Mouse (Mus musculus) activated CD4-positive, CD25-positive, alpha-beta regulatory T cell, adult 4 months (primary cell): ENCODE data around the gene Med16. TPM values are rescaled to one million over a fixed set of nuclear protein-coding genes. Genes with fewer than 3 reads are reported as not detected.
"Not testable (repeated sequence)": the region's sequence is repeated elsewhere in the genome, so short reads cannot be mapped to it uniquely, and the experiment has no call there.

Experiments used
- ATAC-seq: one replicate; pipeline ENCODE4 v1.8.0; 2017
- polyA plus RNA-seq, 2 experiments: library from polyadenylated mRNA; unstranded; fragments of 100-300 nt; shearing (Covaris generic); gene quantifications; one replicate each; pipeline ENCODE4 v1.2.1; 2017

Med16 gene
- polyA plus RNA-seq, 2 experiments from 2014 or later: 6.7 to 10.5 TPM

DNA sequence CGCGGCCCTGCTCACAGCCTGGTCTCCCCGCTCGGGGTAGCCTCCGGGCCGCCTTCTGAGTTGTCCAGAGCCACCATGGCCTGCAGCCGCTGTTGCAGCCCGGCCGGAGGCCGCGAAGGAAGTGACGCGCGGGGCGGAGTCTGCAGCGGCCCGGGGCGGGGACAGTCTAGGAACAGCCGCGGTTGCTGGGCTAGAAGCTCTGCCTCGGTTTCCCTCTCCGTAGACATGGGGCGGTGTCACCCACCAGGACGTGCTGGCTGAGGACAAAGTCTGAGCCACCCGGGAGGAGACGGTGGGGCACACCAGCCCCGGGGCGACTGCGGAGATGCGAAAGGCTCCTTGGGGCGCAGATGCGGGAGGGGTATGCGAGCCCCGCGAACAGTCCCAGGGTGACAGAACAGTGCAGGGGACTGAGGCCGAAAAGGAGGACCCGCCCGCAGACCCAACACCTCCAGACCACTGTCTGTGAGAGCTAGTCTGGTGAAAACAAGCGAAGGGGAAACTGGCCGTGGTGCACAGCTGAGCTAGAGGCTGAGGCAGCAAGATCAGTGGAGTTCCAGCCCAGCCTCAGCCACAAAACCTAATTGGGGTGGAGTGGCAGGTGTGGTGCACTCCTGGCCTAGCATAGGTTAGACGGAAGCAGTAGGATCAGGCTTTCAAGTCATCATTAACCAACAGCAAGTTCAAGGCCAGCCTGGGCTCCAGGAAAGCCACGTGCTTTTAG lies 8.2 kb upstream of the Med16 start, which contains the start of gene Kiss1r:
Kiss1r (plus strand) TSS at position 164 of the 724 bp plus-strand sequence.
- peak; percentile 87 for ATAC-seq

DNA sequence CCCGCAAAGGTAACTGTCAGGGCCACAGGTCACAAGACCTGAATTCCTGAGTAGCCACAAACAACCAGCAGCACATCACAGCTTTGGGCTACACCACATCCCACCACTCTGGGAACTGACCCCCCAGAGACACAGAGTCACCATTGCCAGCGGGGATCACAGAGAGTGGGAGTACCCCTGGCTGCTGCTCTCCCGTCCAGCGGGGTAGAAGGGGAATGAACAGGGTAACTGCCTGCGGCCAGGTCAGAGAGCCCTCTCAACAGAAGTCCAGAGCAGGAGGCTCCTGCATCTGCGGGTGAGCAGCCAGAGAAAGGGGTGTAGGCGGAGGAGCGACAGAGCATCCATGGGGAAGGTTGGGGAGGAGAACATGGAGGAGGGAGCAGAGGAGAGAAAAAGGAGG lies 7.4 kb upstream of the Med16 start:
- ATAC-seq: no peak

DNA sequence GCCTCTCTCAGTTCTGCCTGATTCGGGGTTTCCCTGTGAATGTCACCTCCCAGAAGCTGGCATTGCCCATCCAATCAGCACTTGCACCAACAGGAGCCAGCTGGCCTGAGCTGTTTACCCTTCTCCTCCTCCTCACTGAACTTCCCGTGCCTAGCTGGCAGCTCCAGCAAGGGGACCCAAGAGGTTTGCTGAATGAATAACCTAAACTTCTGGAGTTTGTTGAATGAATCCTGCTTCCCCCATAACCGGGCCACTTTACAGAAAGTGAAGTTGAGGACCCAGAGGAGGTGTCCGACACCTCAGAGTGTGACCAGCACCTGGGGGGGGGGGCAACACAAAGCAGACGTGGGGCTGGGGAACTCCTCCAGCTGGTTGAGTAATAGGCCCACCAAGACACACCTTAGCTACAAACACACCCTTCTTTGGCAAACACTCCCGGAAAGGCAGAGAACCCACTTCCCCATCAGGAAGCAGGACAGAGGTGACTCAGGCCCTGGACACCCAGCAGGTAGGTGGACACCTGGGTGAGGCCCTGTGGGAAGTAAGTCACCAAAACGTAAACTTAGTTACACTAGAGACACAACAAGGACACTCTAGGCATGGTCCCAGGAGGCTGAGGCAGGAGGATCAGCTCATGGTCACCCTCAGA lies 6.3 kb upstream of the Med16 start:
- ATAC-seq: no peak

DNA sequence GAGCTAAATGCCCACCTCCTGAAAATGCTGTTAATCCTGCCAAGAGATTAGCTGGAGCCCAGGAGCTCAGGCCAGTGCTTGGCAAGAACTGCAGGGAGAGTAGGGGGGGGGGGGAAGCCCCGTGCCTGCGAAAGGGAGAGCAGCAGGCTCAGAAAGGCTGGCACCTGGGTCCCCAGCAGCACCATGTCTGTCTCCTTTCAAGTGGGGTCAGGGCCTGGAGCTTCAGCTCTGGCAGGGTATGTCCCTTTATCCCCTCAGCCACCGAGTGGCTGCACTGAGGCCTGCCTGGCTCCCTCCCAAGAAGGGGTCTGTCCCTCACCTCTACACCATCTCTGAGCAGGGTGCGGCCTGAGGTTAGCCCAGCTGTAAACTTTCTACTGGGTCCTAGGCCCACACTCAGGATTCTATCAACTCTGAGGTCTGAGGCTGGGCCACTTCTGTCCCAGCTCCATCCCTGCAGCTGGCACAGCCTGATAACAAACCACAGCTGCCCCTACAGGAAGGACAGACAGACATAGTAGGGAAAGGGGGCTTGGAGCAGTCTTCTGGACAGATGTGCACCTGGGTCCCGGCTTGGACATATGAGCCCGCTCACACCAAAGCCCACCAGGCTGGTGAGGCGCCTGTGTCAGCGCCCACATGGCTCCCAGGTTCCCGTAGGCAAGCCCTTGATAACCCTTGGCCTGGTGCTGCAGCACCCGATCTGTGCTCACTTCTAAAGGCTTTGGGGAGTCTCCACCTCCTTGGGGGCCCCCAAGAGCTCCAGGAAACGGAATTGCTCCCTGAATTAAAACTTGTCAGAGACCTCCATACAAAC lies 5.6 kb upstream of the Med16 start:
- ATAC-seq: no peak

DNA sequence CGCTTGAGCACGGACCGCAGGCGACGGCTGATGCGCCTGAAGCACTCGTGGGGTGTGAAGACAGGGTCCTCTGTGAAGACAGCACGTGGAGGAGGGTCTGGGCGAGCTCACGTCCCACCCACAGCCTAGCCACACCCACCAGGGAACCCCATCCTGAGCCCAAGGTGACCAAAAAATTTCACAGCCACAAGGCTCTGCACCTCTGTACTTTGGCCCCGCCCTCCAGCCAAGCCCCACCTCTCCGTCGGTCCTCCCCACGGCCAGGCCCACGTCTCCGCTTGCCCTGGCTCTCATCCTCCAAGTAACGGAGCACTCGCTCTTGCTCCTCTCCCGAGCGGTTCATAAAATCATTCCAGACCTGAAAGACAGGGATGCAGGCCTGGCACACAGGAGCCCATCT lies 3.7 kb upstream of the Med16 start:
- no peak for ATAC-seq

DNA sequence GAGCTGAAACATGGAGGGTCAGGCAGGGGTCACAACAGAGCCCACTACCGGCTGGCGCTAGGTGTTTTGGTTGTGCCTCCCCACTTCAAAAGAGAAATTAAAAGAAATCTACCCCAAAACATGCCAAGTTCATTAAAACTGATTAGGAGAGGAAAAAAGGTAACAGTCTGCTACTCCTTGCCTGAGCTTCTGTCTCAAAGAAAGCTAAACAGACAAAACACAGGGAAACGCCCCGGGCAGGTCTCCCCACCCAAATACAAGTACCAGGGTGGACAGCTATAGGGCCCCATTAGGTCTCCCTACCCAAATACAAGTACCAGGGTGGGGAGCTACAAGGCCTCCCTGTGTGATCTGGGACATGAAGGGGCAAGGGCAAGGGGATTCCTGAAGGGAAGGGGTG lies 1.8 kb upstream of the Med16 start, which contains the start of gene Gm26602:
Gm26602 (plus strand) TSS at position 301 of the 400 bp plus-strand sequence.
- ATAC-seq: no peak

DNA sequence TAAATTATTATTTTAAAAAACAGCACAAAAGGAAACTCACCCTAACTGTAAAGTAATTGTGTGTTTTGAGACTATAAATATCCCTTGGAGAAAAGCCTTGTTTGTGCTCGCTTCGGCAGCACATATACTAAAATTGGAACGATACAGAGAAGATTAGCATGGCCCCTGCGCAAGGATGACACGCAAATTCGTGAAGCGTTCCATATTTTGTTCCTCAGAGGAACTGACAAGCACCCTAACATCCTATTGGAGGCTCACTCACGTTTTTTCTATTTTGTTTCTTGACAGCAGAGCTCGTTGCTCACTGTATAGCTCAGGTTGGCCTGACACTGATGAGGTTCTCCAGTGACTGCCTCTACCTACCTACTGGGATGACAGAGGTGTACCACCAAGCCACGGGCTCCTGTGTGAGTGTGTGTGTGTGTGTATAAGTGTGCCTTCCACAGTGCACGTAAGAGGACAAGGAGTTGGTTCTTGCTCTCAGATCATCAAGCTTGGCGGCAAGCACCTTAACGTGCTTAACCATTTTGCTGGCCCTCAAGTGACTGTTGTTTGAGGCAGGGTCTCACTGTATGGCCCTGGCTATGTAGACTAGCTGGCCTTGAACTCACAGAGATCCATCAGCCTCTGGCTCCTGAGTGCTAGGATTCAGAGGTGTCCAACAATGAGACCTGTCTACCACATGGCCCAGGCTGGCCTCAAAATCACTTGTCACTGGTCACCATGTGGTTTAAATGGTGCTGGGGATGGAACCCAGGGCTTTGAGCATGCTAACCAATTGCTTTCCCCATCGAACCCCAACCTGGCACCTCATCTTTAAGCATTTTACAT lies 584 bp upstream of the Med16 start:
- peak; percentile 27 for ATAC-seq

DNA sequence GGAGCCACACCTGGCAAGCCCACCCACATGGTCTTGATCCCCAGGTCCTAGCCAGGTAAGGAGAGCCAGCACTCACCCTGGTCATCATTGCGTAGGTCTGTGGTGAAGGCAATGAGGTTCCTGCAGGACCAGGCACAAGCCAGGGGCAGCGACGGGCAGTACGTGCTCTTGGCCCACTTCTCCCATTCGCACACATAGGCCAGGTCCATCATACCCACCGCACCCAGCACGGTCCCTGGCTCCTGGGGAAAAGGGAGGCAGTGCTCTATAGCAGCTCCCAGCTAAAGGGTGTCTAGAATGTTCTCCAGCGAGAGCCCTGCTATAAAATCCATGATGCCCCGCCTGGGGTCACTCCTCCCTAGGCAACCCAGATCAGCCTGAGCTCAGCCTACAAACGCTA lies 1.3 kb downstream of the Med16 start:
- no peak for ATAC-seq

DNA sequence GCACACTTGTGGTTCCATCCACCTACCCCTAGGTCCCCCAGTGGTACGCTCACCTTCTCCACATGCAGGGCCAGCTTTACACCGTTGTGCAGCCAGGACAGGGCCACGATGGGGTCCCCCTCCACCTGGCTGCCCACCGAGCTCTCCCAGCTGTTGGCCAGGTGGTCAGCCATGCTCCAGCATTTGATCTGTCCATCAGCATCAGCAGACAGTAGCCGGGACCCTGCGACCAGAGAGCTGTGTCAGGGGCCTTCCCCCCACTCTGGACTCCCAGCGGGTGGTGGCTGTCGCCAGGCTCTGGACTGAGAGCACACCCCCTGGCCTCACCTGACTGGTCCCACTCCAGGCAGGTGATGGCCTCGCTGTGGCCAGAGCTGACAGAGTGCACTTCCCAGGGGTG lies 2.0 kb downstream of the Med16 start:
- ATAC-seq: no peak

DNA sequence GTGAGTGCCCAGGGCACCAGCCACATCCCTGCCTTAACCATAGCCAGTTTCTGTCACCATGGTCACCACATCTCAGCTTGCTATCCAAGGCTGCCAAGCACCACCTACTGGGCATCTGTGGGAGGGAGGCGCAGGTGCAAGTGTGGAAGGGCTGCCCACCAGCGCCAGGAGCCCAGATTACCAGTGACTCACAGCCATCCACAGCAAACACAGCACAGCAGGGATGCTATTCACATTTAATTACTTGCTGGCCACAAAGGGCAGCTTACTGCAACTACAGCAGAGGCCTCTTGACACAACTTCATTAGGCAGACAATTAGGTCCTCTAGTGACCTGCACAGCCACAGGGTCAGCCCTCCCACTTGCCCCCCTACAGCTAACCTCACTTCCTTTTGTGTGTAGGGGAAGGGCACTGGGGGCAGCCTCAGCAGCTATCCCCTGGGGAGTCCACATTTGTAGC lies 7.7 kb downstream of the Med16 start:
- ATAC-seq: no peak

DNA sequence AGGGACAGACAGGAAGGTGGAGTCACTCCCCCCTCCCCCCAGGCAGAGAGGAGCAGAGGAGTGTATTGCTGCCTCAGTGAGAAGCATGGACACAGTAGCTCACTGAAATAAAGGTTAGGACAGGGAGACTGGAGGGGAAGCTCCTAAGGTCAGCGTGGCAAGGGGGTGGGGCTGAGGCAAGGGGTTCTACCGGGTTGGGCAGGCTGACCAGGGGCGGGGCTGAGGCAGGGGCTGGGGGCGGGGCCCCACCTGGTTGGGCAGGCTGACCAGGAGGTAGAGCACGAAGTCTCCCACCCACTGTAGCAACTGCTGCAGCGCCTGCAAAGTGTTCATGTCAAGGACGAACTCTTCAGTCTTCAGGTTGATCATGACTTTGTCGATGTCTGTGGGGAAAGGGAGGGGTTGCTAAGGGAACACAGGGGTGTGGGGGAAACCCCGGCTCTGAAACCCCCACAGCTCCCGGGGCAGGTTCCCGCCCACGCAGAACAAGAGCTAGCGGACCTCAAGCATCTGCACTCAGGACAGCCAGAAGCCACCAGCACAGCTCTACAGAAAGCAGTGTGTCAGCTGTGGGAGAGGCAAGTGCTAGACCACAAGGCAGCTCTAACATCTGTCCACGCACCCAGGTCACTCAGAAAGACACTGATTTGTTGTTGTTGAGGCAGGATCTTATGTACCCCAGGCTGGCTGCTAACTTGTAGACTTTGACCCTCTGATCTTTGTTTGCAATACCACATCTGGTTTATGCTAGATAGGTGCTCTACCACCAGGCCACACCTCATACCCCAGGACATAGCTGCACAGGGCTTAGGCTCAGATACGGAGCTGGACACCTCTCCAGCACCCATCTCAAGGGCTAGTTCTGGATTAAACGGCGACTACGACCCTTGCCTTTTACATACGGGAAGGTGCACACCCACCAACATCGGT lies 11.1 kb downstream of the Med16 start:
- ATAC-seq: peak; percentile 33

DNA sequence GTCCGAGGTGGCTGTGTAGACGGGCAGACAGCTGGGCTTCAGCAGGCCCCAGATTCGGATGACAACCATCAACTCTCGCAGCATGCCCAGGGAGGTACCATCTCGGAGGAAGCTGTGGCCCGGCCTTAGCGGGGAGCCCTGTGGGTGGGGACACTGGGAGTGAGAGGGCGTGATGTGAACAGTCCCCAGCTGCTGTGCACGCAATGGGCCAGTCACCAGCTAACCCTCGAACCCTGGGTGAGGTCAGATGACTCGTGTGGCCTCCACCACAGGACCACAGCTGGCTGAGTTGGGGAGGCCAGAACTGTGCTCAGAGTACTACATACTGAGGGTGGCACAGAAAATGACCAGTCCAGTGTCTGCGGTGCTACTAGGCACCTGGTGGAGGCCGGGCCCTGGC lies 11.9 kb downstream of the Med16 start:
- no peak for ATAC-seq

DNA sequence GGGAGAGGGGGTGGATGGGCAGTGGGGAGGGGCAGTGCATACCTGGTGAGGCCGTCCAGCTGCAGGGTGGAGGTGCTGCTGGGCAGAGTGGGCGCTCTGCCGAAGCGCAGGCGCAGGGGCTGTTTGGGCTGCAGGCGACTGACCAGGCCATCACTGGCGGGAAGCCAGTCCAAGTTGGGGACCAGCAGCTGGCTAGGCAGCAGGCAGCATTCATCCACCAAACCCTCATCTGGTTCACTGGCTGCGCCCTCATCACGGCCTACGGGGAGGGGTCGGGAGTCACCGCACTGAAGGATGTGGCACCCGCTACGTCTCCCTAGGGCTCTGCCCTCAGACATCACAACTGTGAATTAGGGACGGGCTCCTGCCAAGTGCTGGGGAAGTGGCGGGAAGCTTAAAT lies 12.4 kb downstream of the Med16 start:
- no peak for ATAC-seq

DNA sequence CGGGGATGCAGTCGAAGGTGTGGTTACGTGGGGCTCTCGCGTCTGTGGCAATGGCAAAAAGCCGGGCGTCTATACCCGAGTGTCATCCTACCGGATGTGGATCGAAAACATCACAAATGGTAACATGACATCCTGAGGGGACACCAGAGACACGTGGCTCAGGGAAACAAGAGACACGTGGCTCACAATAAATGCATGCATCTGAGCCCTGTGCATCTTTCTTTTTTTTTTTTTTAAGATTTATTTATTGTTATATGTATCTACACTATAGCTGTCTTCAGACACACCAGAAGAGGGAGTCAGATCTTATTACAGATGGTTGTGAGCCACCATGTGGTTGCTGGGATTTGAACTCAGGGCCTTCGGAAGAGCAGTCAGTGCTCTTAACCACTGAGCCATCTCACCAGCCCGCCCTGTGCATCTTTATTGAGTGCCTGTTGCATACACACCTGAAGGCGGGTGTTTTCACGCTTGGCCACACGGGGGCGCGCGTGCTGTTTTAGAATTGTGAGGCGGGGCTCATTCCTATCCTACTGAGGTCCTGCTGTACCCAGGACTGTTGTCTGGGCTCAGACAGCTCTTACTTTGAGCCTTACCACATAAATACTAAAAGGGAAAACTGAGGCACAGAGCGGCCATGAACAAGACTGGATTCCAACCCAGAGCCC lies 16.1 kb downstream of the Med16 start:
- peak; percentile 71 for ATAC-seq

DNA sequence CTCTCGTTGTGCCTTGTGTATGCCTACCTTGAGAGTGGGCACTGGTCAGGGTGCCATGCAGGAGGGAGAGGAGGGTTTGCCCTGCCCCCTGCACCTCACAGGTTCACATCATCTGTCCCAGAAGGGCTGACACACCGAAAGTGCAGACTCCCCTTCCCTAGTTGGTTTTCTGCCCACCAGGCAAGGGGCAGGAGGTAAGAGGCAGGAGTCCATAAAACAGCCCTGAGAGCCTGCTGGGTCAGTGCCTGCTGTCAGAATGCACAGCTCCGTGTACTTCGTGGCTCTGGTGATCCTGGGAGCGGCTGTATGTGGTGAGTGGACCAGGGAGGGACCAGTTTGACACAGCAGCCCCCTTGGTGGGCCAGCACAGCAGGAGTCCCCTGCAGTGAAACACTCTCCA lies 18.1 kb downstream of the Med16 start, which contains the start of gene Cfd:
Cfd (plus strand) TSS at position 184 of the 400 bp plus-strand sequence.
- no peak for ATAC-seq

DNA sequence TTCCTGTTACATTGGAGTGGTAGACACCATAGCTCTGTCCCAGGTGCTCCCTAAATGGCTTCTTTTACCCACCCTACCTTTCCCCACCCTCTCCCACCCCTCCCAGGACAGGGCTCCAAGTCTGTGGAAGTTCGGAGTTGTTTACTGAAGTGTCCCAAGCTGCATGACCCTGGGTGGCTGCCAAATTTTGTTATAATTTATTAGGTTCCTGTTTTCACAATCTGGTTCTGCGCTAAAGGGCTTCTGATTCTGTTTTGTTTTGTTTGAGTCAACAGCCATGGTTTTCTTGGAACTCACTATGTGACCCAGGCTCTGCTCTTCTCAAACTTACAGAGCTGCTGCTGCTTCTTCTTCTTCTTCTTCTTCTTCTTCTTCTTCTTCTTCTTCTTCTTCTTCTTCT lies 19.3 kb downstream of the Med16 start:
- ATAC-seq: no peak

DNA sequence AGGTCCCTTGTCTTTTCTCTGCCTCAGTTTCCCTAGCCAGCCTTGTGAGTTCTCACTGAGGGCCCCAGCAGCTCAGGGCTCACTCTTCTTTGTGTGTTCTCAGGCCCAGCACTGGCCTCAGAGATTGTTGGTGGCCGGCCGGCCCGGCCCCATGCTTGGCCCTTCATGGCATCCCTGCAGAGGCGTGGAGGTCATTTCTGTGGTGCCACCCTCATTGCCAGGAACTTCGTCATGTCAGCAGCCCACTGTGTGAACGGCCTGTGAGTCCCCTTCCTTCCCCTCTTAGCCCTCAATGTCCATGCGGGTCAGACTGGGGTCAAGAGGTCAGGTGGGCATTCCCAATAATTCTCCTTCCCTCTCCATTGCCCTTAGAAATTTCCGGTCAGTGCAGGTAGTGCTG lies 22.1 kb downstream of the Med16 start:
- no peak for ATAC-seq

DNA sequence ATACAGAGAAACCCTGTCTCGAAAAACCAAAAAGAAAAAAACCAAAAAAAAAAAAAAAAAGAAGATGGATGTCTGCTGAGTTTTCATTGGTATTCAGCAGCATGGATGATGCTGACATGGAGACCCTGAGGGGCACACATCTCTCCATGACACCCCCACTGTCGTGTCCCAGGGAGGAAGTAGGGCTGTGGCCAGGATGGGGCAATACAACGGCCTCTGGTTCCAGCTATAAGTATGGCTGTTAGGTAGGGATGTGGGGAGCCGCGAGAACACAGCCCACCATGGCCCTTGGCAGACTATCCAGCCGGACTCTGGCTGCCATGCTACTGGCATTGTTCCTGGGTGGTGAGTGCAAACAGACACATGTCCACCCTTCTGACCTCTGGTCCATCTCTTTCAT lies 22.7 kb downstream of the Med16 start, which contains the start of gene Elane:
Elane (plus strand) TSS at position 194 of the 400 bp plus-strand sequence.
- ATAC-seq: no peak

DNA sequence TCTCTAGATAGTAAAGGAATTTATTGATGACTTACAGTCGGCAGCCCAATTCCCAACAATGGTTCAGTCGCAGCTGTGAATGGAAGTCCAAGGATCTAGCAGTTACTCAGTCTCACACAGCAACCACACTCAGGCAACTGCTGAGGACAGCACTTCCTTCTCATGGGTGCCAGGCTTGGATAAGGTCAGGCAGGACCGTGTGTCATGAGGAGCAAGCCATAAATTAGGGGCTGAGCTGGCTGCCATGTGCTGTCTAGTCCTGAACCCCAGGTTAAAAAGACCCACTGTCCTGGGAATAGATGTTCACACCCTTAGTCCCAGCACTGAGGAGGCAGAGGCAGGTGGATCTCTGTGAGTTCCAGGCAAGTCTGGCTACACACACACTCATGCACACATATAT lies 23.8 kb downstream of the Med16 start:
- ATAC-seq: not testable (repeated sequence)

DNA sequence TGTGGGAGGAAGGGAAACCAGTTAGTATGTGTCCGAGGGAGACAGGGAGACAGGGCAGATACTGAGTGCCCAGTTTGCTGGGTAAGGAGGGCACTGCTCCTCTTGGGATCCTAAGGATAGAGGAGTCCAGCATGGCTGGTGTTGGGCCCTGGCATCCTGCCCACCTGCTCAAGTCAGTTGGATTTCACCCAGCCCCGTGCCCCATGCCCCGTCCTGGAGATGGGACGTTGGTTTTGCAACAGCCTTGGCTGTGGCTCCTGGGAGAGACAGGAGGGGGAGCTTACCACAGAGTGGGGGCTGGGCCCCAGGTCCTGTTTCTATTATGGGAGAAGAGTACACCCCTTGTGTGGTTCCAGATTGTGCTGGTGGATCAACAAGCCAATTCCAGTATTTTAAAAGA lies 24.3 kb downstream of the Med16 start:
- no peak for ATAC-seq
